ENCODE assay signal across 9 mouse cellular contexts in the genomic region with DNA sequence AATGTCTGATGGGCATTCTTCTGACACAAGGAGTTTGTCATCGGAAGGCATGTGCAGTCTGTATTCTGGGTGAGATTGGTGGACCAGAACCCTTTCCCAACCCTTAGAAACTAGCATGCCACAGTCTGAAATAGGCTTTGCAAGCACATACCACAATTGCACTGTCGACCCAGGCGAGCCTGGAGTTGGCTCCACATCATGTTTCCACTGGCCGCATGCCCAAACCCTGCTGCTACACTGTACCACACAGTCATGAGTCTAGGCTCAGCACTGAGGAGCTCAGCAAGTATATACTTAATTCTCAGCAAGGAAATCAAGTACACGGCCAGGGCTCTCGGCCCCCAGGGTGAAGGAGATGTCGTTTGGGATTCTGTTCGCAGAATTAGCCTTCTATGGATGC.
A peak's percentile ranks its signal among the peaks of the same experiment; 100 is the strongest.
DNase-seq lines count a peak whose midpoint lies in the region; ATAC-seq lines count a peak whose summit lies in the region.
"Had no signal": no experiment of that assay in that cellular context is flagged by ENCODE, and none has a peak within 500 bp of the region (broad histone marks: within the 10 kb centered on the region; RNA-seq: fewer than 3 reads in every experiment).

No protein-coding gene starts in this region.

- intact Hi-C loops in heart, postnatal 14 days (cut with DNase I) = no loop called here

- H3K9ac ChIP-seq in hindbrain, embryonic 14.5 days = no peak overlapping the region
- no peak overlapping the region for H3K9ac ChIP-seq in hindbrain, embryonic 12.5 days
- H3K9ac ChIP-seq in embryonic facial prominence, embryonic 15.5 days = no peak overlapping the region
- H3K9ac ChIP-seq in lung, embryonic 15.5 days = no peak overlapping the region
- H3K9ac ChIP-seq: limb, embryonic 12.5 days had no signal

- H3K27ac ChIP-seq in hindbrain, embryonic 14.5 days = no peak overlapping the region
- no peak overlapping the region for H3K27ac ChIP-seq in hindbrain, embryonic 12.5 days
- peak overlapping the region; percentile 68 for H3K27ac ChIP-seq in embryonic facial prominence, embryonic 15.5 days (replicated peaks)
- H3K27ac ChIP-seq in lung, embryonic 15.5 days = 0 out of 2 replicates have a peak overlapping the region, but pooled peaks have one; percentile 5
- H3K27ac ChIP-seq: limb, embryonic 12.5 days had no signal

- no peaks in the 10 kb centered on the region for H3K27me3 ChIP-seq in hindbrain, embryonic 14.5 days (ENCODE audit: control insufficient read depth, insufficient read depth, low read length)
- H3K27me3 ChIP-seq in hindbrain, embryonic 12.5 days = no peaks in the 10 kb centered on the region
- H3K27me3 ChIP-seq in embryonic facial prominence, embryonic 15.5 days = no peaks in the 10 kb centered on the region
- H3K27me3 ChIP-seq in lung, embryonic 15.5 days = no peaks in the 10 kb centered on the region
- H3K27me3 ChIP-seq: limb, embryonic 12.5 days had no signal

- no peak overlapping the region for H3K4me3 ChIP-seq in hindbrain, embryonic 14.5 days (replicated peaks; ENCODE audit: low read length)
- no peak overlapping the region for H3K4me3 ChIP-seq in hindbrain, embryonic 12.5 days
- no peak overlapping the region for H3K4me3 ChIP-seq in embryonic facial prominence, embryonic 15.5 days (replicated peaks)
- no peak overlapping the region for H3K4me3 ChIP-seq in lung, embryonic 15.5 days
- H3K4me3 ChIP-seq: limb, embryonic 12.5 days had no signal

- DNase-seq in hindbrain, embryonic 14.5 days (ENCODE audit: low spot score) = peak; percentile 74
- peak; percentile 91 for DNase-seq in adipocyte (ENCODE audit: low spot score)
- peak; percentile 85 to 91 for DNase-seq in heart, postnatal 14 days
- DNase-seq in thymus, postnatal 10 days (ENCODE audit: low spot score in 2 of 2) = no peak
- no peak for DNase-seq in retina, postnatal 1 day

- no peaks in the 10 kb centered on the region for H3K9me3 ChIP-seq in hindbrain, embryonic 14.5 days (ENCODE audit: control insufficient read depth, low read length)
- no peaks in the 10 kb centered on the region for H3K9me3 ChIP-seq in hindbrain, embryonic 12.5 days (replicated peaks)
- H3K9me3 ChIP-seq in embryonic facial prominence, embryonic 15.5 days (replicated peaks) = no peaks in the 10 kb centered on the region
- no peaks in the 10 kb centered on the region for H3K9me3 ChIP-seq in lung, embryonic 15.5 days
- H3K9me3 ChIP-seq: limb, embryonic 12.5 days had no signal

- no peaks in the 10 kb centered on the region for H3K36me3 ChIP-seq in hindbrain, embryonic 14.5 days (replicated peaks; ENCODE audit: control insufficient read depth, insufficient read depth)
- no peaks in the 10 kb centered on the region for H3K36me3 ChIP-seq in hindbrain, embryonic 12.5 days
- no peaks in the 10 kb centered on the region for H3K36me3 ChIP-seq in embryonic facial prominence, embryonic 15.5 days
- H3K36me3 ChIP-seq in lung, embryonic 15.5 days = no peaks in the 10 kb centered on the region
- H3K36me3 ChIP-seq: limb, embryonic 12.5 days had no signal

- no peaks in the 10 kb centered on the region for H3K4me1 ChIP-seq in hindbrain, embryonic 14.5 days (replicated peaks; ENCODE audit: control insufficient read depth, insufficient read depth, low read length)
- no peaks in the 10 kb centered on the region for H3K4me1 ChIP-seq in hindbrain, embryonic 12.5 days
- peaks cover 26% of the 10 kb centered on the region for H3K4me1 ChIP-seq in embryonic facial prominence, embryonic 15.5 days
- H3K4me1 ChIP-seq in lung, embryonic 15.5 days = peaks cover 27% of the 10 kb centered on the region

- WGBS in hindbrain, embryonic 14.5 days = 70% methylated on average over 8 of the region's 8 CpGs
- WGBS in hindbrain, embryonic 12.5 days = 82% methylated on average over 8 of the region's 8 CpGs
- 48% methylated on average over 8 of the region's 8 CpGs for whole genome bisulfite sequencing in embryonic facial prominence, embryonic 15.5 days
- WGBS in lung, embryonic 15.5 days = 62% methylated on average over 8 of the region's 8 CpGs

- no peak overlapping the region for H3K4me2 ChIP-seq in hindbrain, embryonic 14.5 days (replicated peaks)
- no peak overlapping the region for H3K4me2 ChIP-seq in hindbrain, embryonic 12.5 days (replicated peaks)
- H3K4me2 ChIP-seq in embryonic facial prominence, embryonic 15.5 days (replicated peaks) = no peak overlapping the region
- H3K4me2 ChIP-seq in lung, embryonic 15.5 days = no peak overlapping the region
- H3K4me2 ChIP-seq: limb, embryonic 12.5 days had no signal

- ATAC-seq in hindbrain, embryonic 14.5 days (ENCODE audit: low FRiP score) = no peak; the same call in 1 of the 2 replicates
- no peak for ATAC-seq in hindbrain, embryonic 12.5 days (ENCODE audit: low FRiP score)
- peak; percentile 94 for ATAC-seq in embryonic facial prominence, embryonic 15.5 days (ENCODE audit: insufficient number of reproducible peaks, low FRiP score, low TSS enrichment, low read depth)
- ATAC-seq in lung, embryonic 15.5 days (ENCODE audit: borderline replicate concordance, extremely low read depth, low FRiP score, low TSS enrichment) = peak; percentile 90

Comparison
In these comparisons a context has a peak if more than half of its experiments do, and no peak if none do; other contexts are left out.
1. ATAC-seq: peak in embryonic facial prominence, embryonic 15.5 days (single experiment) and lung, embryonic 15.5 days (single experiment); none in hindbrain, embryonic 14.5 days (single experiment) and hindbrain, embryonic 12.5 days (single experiment).
2. DNase-seq: peak in hindbrain, embryonic 14.5 days (single experiment), adipocyte (single experiment) and heart, postnatal 14 days (2 of 2); none in thymus, postnatal 10 days (0 of 2) and retina, postnatal 1 day (single experiment).
3. H3K27ac ChIP-seq: peak in embryonic facial prominence, embryonic 15.5 days (single experiment) and lung, embryonic 15.5 days (single experiment); none in hindbrain, embryonic 14.5 days (single experiment) and hindbrain, embryonic 12.5 days (single experiment).